Mouse (Mus musculus) gastrocnemius, postnatal 4 days (tissue): ENCODE data around the gene Aqp6. TPM values are rescaled to one million over a fixed set of nuclear protein-coding genes. Genes with fewer than 3 reads are reported as not detected.

Source experiments
- DNase-seq, 2 experiments: peaks; one replicate each; pipeline ENCODE4 v3.0.0; 2021 to 2022; ENCODE audit warnings: low spot score in 2 of 2, mixed read lengths in 2 of 2
- total RNA-seq, 2 experiments: library from RNA; stranded (reverse); gene quantifications; 2 replicates each; pipeline ENCODE4 v1.2.3; 2021

Aqp6 gene
- total RNA-seq, 2 experiments from 2014 or later: not detected

- DNase-seq: no peak
Measured at GRCm38 (mm10) chr15:99642622-99643021, 41.4 kb downstream of the Aqp6 start.

- DNase-seq: no peak
Measured at GRCm38 (mm10) chr15:99643832-99644231, 42.6 kb downstream of the Aqp6 start.

GRCm38 (mm10) chr15:99644776-99645175 is 43.6 kb downstream of the Aqp6 start:
- peak in 1 of 2 experiments; percentile 54 for DNase-seq

GRCm38 (mm10) chr15:99648326-99648725 is 47.1 kb downstream of the Aqp6 start:
- no peak for DNase-seq

GRCm38 (mm10) chr15:99649067-99649761 is 48.0 kb downstream of the Aqp6 start:
- no peak for DNase-seq

GRCm38 (mm10) chr15:99650304-99650703 is 49.1 kb downstream of the Aqp6 start:
- DNase-seq: no peak

GRCm38 (mm10) chr15:99651163-99651872 is 50.1 kb downstream of the Aqp6 start, which contains the start of gene Racgap1:
TSS of gene Racgap1 (minus strand) at chr15:99651656.
- DNase-seq: peak; percentile 94 to 97

GRCm38 (mm10) chr15:99651984-99652872 is 51.0 kb downstream of the Aqp6 start:
- no peak for DNase-seq

- DNase-seq: no peak
Measured at GRCm38 (mm10) chr15:99653291-99653690, 52.1 kb downstream of the Aqp6 start.

- no peak for DNase-seq
Measured at GRCm38 (mm10) chr15:99653876-99654275, 52.7 kb downstream of the Aqp6 start.

Other genes starting within 250 kb of the Aqp6 start
- 10 to 100 TPM; 32.3 to 35.7 TPM for gene Fmnl3, start 230.9 kb upstream of the Aqp6 start, total RNA-seq
- gene Tmbim6, start 208.5 kb upstream of the Aqp6 start, total RNA-seq: 100 to 1,000 TPM; 205 to 215 TPM
- gene Nckap5l, start 143.7 kb upstream of the Aqp6 start, total RNA-seq: 10 to 100 TPM; 37.2 to 39.4 TPM
- 1 to 10 TPM; 7.2 to 7.4 TPM for gene Bcdin3d, start 126.7 kb upstream of the Aqp6 start, total RNA-seq
- gene Faim2, start 73.2 kb upstream of the Aqp6 start, total RNA-seq: not detected
- gene Aqp2, start 22.3 kb upstream of the Aqp6 start, total RNA-seq: not detected
- gene Aqp5, start 10.6 kb upstream of the Aqp6 start, total RNA-seq: not detected
- 10 to 100 TPM; 40.5 to 43.4 TPM for gene Racgap1, start 50.3 kb downstream of the Aqp6 start, total RNA-seq
- gene Asic1, start 69.0 kb downstream of the Aqp6 start, total RNA-seq: 1 to 10 TPM in 1 of 2 experiments, under 1 TPM in 1; 0.91 to 1.9 TPM
- 10 to 100 TPM; 26.9 to 34.7 TPM for gene Smarcd1, start 100.7 kb downstream of the Aqp6 start, total RNA-seq
- 1 to 10 TPM; 2.5 to 2.9 TPM for gene Gm17349, start 104.1 kb downstream of the Aqp6 start, total RNA-seq
- gene Gpd1, start 116.1 kb downstream of the Aqp6 start, total RNA-seq: 100 to 1,000 TPM; 201 to 212 TPM
- gene Cox14, start 124.2 kb downstream of the Aqp6 start, total RNA-seq: 100 to 1,000 TPM; 125 to 144 TPM
- 10 to 100 TPM; 24.3 to 27.5 TPM for gene Cers5, start 171.5 kb downstream of the Aqp6 start, total RNA-seq